Mouse (Mus musculus) small intestine, adult 2 months (tissue): ENCODE data around the gene Abl1.

Experiments used
- CTCF ChIP-seq: fragments of 200-500 bp; IDR thresholded peaks from 2 replicates; pipeline ENCODE4 v1.5.1; 2012; ENCODE audit warnings: low read depth, mild to moderate bottlenecking, control low read depth, inconsistent platforms, low read length, moderate library complexity, mixed read lengths; ENCODE audit not compliant: insufficient replicate concordance, insufficient read length; ENCODE audit errors: extremely low read depth
- POLR2A ChIP-seq: fragments of 200-500 bp; IDR thresholded peaks from 2 replicates; pipeline ENCODE4 v1.6.1; 2012; ENCODE audit warnings: low read depth, mild to moderate bottlenecking, control low read depth, inconsistent platforms, low read length, moderate library complexity

- no peak for TF ChIP-seq CTCF
- no peak for TF ChIP-seq POLR2A
Measured at GRCm38 (mm10) chr2:31714780-31715179, 26.6 kb downstream of the Abl1 start.
